Mouse (Mus musculus) ovary, postnatal 10 days (tissue): ENCODE measurements around the gene Slc5a3.
"Not testable (repeated sequence)": the region's sequence is repeated elsewhere in the genome, so short reads cannot be mapped to it uniquely, and the experiment has no call there.

ENCODE experiments used
- DNase-seq: peaks from one replicate; pipeline ENCODE4 v3.0.0; 2022; ENCODE audit warnings: low spot score

Gene Slc5a3

GRCm38 (mm10) chr16:92062832-92063231 lies 4.7 kb downstream of the Slc5a3 start:
- DNase-seq, result no peak

- DNase-seq, result no peak
These were observed 6.7 kb downstream of the Slc5a3 start for GRCm38 (mm10) chr16:92064801-92065200.

GRCm38 (mm10) chr16:92070338-92070737 lies 12.2 kb downstream of the Slc5a3 start:
- no peak for DNase-seq

- no peak for DNase-seq
These were observed 18.7 kb downstream of the Slc5a3 start for GRCm38 (mm10) chr16:92076797-92077196.

GRCm38 (mm10) chr16:92083771-92084453 lies 25.8 kb downstream of the Slc5a3 start:
- no peak for DNase-seq

GRCm38 (mm10) chr16:92089225-92089624 lies 31.1 kb downstream of the Slc5a3 start:
- no peak for DNase-seq

- DNase-seq, result no peak
These were observed 33.8 kb downstream of the Slc5a3 start for GRCm38 (mm10) chr16:92091876-92092275.

GRCm38 (mm10) chr16:92098351-92099051 lies 40.4 kb downstream of the Slc5a3 start:
- no peak for DNase-seq

- DNase-seq, result no peak
These were observed 41.5 kb downstream of the Slc5a3 start for GRCm38 (mm10) chr16:92099598-92099997.

- no peak for DNase-seq
These were observed 42.0 kb downstream of the Slc5a3 start for GRCm38 (mm10) chr16:92100111-92100510.

- DNase-seq, result no peak
These were observed 44.0 kb downstream of the Slc5a3 start for GRCm38 (mm10) chr16:92102115-92102514.

- not testable (repeated sequence) for DNase-seq
These were observed 44.8 kb downstream of the Slc5a3 start for GRCm38 (mm10) chr16:92102931-92103330.

- DNase-seq, result no peak
These were observed 45.6 kb downstream of the Slc5a3 start for GRCm38 (mm10) chr16:92103572-92104331.

GRCm38 (mm10) chr16:92104332-92104590 lies 46.1 kb downstream of the Slc5a3 start:
- no peak for DNase-seq

GRCm38 (mm10) chr16:92104951-92105350 lies 46.8 kb downstream of the Slc5a3 start:
- no peak for DNase-seq

GRCm38 (mm10) chr16:92105631-92106030 lies 47.5 kb downstream of the Slc5a3 start:
- no peak for DNase-seq

GRCm38 (mm10) chr16:92107346-92107745 lies 49.2 kb downstream of the Slc5a3 start:
- DNase-seq, result no peak

GRCm38 (mm10) chr16:92114706-92115241 lies 56.7 kb downstream of the Slc5a3 start:
- DNase-seq, result no peak

- DNase-seq, result no peak
These were observed 57.7 kb downstream of the Slc5a3 start for GRCm38 (mm10) chr16:92115611-92116421.

- DNase-seq, result no peak
These were observed 59.5 kb downstream of the Slc5a3 start for GRCm38 (mm10) chr16:92117337-92118209.

GRCm38 (mm10) chr16:92119013-92119515 lies 60.9 kb downstream of the Slc5a3 start:
- DNase-seq, result no peak
